Mouse (Mus musculus): ENCODE results near the gene Cnnm4. TPM values are rescaled to one million over a fixed set of nuclear protein-coding genes. Genes with fewer than 3 reads are reported as not detected.
"Not testable (repeated sequence)": the region's sequence is repeated elsewhere in the genome, so short reads cannot be mapped to it uniquely, and the experiment has no call there.

The Cnnm4 gene
- total RNA-seq, 2 experiments from 2014 or later, result 8.4 to 12.1 TPM

- no peak for ATAC-seq (replicated peaks; ENCODE audit: poor library complexity)
Observed at GRCm38 (mm10) chr1:36512966-36513280, 41.5 kb downstream of the Cnnm4 start.

DNA sequence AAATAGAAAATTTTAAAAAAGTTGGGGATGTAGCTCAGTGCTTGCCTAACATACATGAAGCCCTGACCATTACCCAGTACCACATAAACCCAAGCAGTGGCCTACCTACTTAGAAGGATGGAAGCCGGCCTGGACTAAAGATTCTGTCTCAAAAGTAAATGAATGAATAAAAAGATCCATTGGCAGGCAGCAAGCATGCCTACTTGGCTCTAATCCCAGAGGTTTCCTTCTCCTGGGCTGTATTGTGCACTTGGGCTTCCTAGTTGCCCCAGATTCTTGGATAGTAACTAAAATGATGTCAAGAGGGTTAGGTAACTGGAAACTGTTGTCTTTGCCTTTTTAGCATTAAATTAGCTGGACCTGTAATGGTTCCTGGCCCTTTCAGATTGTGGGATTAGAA is 41.9 kb downstream of the Cnnm4 start:
- ATAC-seq (replicated peaks; ENCODE audit: poor library complexity), result no peak

DNA sequence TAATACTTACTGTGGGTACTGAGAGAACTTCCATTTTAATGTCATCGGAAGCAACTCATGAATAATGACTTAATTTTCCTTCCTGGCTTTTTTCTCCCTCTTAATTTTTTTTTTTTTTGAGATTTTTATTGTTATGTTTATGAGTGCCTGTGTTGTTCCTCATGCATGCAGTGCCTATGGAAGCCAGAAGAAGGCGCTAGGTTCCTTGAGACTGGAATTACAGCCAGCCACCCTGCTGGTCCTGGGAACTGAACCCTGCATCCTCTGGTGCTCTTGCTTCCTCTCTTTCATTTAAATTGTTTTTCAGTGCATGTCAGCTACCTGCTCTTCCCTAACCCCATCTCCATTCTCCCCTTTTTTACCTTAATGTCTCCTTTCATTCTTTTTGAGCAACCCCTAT is 42.3 kb downstream of the Cnnm4 start:
- ATAC-seq (replicated peaks; ENCODE audit: poor library complexity), result peak; percentile 47; the same call in 1 of the 2 replicates

- ATAC-seq (replicated peaks; ENCODE audit: poor library complexity), result no peak
Observed at GRCm38 (mm10) chr1:36518259-36518658, 46.8 kb downstream of the Cnnm4 start.

GRCm38 (mm10) chr1:36519626-36520025 is 48.2 kb downstream of the Cnnm4 start:
- ATAC-seq (replicated peaks; ENCODE audit: poor library complexity), result no peak

DNA sequence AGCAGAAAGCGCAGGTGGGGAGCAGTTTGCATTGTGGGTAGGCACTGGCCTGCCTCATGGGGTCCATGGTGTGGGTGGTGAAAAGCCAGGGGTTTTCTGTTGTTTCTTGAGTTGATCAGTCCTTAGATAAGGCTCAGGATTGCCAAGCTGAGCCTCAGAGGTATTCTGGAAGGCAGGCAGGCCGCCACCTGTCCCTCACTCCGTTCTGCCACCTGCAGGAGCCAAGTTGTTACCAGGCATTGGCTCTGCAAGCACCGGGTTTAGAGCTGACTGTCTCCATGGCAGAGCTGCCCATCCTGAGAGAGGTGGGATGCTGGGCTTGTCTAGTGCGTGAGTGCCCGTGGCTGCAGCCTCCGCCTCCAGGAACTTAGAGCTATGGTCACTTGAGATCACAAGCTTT is 50.8 kb downstream of the Cnnm4 start:
- no peak for ATAC-seq (replicated peaks; ENCODE audit: poor library complexity)

DNA sequence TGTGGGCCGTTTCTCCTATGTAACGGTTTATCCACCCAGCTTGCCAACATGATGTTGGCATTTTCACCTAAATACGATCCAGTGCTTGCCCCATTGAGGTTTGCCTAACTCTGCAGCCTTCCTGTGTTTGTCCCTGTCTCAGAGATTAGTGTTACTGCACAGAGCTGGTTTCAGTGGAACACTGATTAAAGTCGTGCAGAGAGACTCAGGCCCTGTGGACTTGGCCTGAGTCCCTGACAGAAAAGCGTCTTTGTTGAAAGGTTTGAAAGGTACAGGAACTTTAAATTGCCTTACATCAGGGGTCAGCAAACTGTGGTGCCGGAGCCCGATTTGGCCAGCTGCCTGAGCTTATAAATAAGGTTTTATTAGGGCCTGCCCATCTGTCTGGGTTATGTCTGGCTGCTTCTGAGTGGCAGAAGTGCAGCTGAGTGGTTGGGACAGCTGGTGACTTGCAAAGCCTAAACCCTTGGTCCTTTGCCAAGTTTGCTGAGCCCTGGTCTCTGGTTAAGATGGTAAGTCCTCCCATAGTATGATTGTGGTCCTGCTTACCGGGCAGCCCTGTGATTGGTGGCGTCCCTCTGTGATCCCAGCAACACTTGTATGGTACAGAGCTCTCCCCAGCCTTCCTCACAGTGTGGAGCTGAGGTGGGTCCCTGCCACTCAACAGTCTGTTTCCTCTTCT is 52.1 kb downstream of the Cnnm4 start:
- no peak for ATAC-seq (replicated peaks; ENCODE audit: poor library complexity)

DNA sequence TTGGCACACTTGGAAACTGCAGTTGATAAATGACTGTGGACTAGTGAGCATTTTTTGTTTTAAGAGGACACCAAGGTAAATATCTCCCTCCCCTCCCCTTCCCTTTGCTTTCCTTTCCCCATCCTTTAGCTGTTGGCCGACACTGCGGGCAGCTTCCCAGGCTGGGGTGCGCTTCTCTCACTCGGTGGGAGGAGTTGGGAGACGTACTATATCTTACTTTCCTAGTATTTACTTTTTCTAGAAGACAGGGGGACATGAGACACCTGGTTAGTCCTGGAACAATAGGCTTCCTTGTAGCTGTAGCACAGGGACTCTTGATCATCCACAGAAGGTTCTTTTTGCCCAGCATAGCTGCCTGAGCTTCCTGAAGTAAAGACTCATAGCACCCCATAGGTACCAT is 52.6 kb downstream of the Cnnm4 start:
- ATAC-seq (replicated peaks; ENCODE audit: poor library complexity), result no peak

DNA sequence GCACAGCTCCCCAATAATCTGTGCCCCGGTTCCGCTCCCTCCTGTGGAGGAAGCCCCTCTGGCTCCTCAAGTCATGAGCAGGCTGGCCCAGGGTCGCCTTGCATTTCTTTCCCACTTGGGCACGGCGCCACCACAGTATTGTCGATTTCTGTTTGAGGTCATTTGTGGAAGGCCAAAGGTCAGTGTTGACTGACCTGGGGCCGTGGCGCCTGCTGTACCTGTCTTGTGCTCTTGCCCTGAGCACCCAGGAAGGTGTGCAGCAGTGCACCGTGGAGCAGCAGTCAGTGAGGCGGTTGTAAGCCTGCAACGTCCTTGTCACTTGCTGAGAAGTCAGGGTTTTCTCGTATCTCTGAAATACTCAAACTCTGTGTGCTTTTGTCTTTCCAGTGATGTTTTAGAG is 54.4 kb downstream of the Cnnm4 start:
- ATAC-seq (replicated peaks; ENCODE audit: poor library complexity), result no peak

- no peak for ATAC-seq (replicated peaks; ENCODE audit: poor library complexity)
Observed at GRCm38 (mm10) chr1:36526903-36527302, 55.5 kb downstream of the Cnnm4 start.

DNA sequence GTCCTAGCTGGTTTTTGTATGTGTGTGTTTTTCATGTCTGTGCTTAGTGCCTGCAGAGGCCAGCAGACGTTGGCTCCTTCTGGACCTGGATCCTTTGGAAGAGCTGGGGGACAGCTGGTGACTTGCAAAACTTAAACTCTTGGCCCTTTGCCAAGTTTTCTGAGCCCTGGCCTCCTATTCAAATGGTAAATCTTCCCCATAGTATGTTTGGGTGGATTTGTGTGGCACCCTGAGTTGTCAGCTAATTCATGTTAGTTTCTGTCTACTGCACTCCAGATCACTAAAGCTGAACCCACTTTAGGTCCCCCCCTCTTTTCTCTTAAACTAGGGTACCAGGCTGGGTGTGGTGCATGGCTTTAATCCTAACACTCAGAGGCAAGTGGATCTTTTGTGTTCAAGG is 56.9 kb downstream of the Cnnm4 start:
- 0 out of 2 replicates have a peak, but pooled peaks have one; percentile 17 for ATAC-seq (replicated peaks; ENCODE audit: poor library complexity)

DNA sequence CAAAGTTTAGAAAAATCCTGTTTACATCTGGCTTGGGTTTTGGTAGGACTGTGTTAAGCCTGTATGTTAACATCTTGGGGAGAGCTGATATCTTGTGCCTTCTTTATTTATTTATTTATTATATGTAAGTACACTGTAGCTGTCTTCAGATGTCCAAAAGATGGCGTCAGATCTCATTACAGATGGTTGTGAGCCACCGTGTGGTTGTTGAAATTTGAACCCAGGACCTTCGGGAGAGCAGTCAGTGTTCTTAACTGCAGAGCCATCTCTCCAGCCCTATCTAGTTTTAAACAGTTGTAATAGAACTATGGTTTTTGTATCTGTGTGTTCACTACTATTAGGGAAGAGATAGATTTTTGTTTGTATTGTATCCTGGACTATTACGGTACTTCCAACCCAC is 57.9 kb downstream of the Cnnm4 start:
- no peak for ATAC-seq (replicated peaks; ENCODE audit: poor library complexity)

DNA sequence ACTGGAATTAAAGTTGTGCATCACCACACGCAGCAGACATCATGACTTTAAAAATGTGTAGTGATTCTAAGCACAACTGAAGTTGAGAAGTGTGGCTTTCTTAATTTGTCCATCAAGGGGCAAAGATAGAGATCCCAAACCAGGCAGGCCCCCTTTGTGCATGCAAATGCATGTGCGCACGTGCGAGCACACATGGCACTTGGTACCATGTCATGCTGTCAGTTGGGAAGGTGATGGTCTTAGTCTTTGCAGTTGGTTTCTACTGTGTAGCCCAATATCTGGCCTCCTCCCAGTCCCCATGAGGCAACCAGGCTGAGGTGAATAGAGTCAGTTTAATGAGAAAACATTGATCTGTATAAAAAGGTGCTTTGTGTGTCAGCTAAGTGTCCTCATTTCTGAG is 58.5 kb downstream of the Cnnm4 start:
- ATAC-seq (replicated peaks; ENCODE audit: poor library complexity), result no peak

DNA sequence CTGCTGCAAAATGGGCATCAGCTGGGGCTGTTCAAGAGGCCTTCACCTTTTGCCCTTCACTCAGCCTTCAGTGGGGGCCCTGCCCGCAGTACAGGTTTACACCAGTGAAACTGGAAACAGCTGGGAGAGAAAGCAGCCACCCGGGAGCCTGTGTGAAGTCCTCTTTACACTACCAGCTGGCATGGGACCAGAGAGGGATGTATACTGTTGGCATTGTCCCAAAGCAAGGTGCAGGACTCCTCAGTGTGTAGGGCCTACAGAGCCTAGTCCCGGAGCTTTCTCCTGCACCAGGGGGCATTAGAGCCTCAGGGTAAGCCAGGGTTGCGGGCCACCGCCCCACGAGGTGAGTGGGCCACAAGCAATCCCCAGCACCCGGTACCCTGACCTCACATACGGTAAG is 59.1 kb downstream of the Cnnm4 start:
- no peak for ATAC-seq (replicated peaks; ENCODE audit: poor library complexity)

GRCm38 (mm10) chr1:36530962-36531361 is 59.5 kb downstream of the Cnnm4 start:
- ATAC-seq (replicated peaks; ENCODE audit: poor library complexity), result no peak

GRCm38 (mm10) chr1:36531461-36531860 is 60.0 kb downstream of the Cnnm4 start:
- ATAC-seq (replicated peaks; ENCODE audit: poor library complexity), result no peak

DNA sequence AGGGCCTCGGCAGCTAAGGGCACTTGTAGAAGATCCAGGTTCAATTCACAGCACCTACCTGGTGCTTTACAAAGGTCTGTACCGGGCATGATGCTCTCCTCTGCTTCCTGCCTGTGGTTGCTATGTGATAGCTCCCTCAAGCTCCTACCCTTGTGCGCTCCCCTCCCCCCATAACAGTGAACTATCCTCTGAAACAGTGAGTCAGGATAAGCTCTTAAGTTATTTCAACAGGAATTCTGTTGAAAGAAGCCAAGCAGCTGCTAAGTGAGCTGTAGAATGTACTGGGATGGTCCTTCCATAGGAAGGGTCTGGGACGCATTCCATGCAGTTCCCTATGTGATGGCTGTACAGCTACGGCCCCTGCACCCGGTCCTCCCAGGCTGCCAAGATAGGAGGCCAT is 62.1 kb downstream of the Cnnm4 start:
- ATAC-seq (replicated peaks; ENCODE audit: poor library complexity), result no peak

GRCm38 (mm10) chr1:36534595-36535058 is 63.2 kb downstream of the Cnnm4 start:
- ATAC-seq (replicated peaks; ENCODE audit: poor library complexity), result peak; percentile 76

GRCm38 (mm10) chr1:36535477-36536396 is 64.3 kb downstream of the Cnnm4 start:
- no peak for ATAC-seq (replicated peaks; ENCODE audit: poor library complexity)

- ATAC-seq (replicated peaks; ENCODE audit: poor library complexity), result no peak
Observed at GRCm38 (mm10) chr1:36536397-36536728, 64.9 kb downstream of the Cnnm4 start.

DNA sequence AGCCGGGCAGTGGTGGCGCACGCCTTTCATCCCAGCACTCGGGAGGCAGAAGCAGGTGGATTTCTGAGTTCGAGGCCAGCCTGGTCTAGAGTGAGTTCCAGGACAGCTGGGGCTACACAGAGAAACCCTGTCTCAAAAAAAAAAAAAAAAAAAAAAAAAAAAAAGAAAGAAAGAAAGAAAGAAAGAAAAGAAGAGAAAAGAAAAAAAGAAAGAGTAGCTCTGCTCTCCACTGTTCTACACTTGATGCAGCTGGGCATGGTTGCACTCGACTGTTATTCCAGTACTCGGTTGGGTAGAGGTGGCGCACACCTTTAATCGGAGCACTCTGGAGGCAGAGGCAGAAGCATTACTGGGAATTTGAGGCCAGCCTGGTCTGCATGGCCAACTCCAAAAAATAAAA is 65.4 kb downstream of the Cnnm4 start, which contains the start of gene Ankrd23:
Ankrd23 (minus strand) TSS at position 101 of the 400 bp plus-strand sequence.
- ATAC-seq (replicated peaks; ENCODE audit: poor library complexity), result not testable (repeated sequence)

DNA sequence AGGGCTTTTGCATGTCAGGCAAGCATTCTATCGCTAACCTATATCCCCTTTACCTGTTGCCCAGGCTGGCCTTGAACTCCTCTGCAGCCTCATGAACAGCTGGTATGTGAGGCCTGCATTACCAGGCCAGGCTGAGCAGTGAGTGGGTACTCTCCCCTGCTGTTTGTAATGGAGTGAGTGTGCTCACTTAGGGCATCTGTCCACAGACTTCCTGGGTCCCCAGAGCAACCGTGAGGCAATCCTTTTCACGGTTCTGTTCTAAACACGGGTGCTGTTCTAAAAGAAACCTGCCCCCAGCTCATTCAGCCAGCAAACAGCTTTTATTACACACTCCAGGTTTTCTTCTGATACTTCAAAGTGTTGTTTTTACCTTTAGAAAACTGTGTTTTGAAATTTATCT is 67.3 kb downstream of the Cnnm4 start:
- ATAC-seq (replicated peaks; ENCODE audit: poor library complexity), result no peak
